Mouse (Mus musculus) thymus, postnatal 0 days (tissue): ENCODE measurements around the gene Tmem25. TPM values are rescaled to one million over a fixed set of nuclear protein-coding genes. Genes with fewer than 3 reads are reported as not detected.
"Not testable (repeated sequence)": the region's sequence is repeated elsewhere in the genome, so short reads cannot be mapped to it uniquely, and the experiment has no call there.

Experiments used
- DNase-seq: peaks from one replicate; pipeline ENCODE4 v3.0.0-alpha.2; 2015; ENCODE audit warnings: low spot score
- polyA plus RNA-seq: library from polyadenylated mRNA; unstranded; fragments of >200 nt; fragmentation: Nextera tagmentation; extraction: Ambion mirVana; gene quantifications from 2 replicates; pipeline ENCODE4 v1.2.1, GENCODE M21; 2015

The Tmem25 gene
- polyA plus RNA-seq, 1 experiment from 2014 or later: 0.82 TPM

DNA sequence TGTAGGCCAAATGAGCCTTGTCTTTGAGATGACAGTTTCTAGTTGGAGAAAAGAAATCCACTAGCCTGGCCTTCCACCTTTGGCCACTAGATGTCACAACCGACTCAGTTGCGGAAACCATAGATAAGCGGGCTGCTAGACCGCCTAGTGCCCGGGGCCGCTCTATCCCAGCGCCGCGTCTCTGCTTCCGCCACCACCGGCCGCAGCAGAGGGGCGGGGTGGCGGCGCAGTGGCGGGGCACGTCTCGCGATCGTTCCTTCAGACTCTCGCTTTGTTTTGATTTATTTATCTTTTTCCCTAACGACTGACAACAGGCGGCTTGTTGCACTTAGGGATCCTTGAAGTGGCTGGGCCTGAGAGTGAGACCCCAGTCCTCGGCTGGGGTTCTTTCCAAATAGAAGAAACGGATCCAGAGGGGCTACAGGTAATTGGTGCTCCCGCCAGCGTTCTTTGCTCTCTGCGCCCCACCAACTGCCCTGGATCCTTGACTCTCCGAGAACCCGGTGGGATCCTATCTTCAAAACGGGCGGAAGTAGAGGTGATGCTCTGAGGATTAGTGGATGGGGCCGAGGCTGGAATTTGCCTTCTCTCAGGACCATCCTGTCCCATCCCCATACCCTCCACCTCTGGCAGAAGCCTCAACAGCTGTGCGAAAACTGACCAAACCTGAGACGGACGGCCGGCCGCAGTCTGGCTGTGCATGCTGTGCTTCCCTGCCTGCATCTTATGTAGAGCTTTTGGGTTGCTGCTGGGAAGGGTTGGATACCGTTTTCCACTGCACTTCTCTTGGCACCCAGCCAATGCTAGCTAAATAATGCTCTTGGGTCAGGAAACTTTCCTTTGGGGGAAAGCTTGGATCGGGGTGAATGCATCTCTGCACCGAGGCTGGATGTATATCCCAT lies 26.1 kb downstream of the Tmem25 start:
- peak; percentile 96 for DNase-seq

DNA sequence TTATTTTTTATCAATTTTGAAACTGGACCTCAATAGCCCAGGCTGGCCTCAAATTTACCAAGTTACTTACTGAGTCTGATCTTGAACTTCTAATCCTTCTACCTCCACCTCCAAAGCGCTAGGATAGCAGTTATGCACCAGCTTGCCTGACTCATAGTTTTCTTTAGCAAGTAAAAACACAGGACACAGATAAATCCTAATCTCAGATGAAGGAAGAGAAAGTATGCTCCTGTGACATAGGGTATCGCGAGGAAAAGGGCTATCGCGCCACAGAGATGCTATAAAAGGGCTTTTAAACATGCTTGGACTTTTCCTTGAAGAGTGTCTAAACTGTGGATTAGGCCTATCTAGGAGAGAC lies 26.7 kb downstream of the Tmem25 start:
- DNase-seq: no peak

DNA sequence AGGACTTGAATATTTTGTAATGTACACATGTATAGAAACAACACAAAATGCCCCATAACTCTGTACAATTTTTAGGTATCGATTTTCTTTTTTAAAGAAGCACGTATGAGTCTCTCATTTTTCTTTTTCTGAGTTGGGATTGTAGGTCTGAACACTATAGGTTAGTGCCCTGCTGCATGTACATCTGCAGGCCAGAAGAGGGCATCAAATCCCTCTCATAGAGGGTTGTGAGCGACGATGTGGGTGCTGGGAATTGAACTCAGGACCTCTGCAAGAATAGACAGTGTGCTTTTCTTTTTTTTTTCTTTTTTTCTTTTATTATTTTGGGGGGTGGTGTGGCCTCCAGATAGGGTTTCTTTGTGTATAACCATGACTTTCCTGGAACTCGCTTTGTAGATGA lies 27.7 kb downstream of the Tmem25 start:
- DNase-seq: no peak

DNA sequence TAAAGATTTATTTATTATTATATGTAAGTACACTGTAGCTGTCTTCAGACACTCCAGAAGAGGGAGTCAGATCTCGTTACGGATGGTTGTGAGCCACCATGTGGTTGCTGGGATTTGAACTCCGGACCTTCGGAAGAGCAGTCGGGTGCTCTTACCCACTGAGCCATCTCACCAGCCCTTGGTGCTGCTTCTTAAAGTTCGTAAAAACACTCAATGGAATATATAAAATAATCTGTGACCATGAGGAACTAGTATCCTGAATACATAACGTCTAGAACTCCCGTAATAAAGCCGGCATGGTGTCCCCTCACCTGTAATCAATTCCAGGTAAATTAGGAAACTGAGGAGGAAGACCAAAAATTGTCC lies 31.1 kb downstream of the Tmem25 start:
- DNase-seq: not testable (repeated sequence)

DNA sequence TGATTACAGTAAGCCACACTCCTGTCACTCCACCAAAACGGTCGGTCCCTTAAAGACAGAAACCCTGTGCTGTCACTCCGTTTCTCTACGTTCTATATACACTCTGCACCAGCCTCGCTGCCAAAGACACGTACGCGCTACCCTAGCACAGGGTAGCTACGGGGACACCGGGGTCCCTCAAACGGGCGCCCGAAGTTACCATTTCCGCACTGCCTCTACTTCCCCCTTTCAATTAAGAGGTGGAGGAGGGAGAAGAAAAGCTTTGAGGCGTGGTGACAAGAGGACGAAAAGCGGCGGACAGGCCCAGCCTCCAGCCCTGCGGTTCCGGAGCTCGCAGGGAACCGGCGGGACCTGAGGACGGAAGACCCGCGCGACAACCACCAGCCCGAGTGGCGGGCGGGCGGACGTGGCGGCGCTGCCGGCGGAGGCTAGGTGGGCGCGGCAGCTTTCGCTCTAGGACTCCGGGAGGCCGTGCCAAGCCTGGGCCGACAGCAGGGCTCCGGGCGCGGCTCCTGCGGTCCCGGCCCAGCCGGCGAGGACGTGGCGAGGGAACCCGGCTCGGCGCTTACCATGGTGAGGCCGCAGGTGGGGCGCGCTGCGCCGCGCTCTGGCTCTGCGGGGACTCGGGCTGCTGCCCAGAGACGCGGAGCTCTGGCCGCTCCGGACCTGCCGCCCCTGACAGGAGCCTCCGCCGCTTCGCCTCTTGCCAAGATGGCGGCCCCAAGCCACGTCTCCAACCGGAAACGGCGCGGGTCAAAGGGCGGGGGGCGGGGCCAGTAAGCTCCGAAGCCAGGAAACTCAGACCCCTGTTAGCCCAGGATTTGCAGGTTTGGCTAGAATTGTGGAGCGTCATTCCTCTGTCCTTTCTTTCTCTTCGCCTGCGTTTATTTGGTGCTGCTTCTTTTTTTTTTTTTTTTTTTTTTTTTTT lies 31.7 kb downstream of the Tmem25 start, which contains the start of the genes Arcn1 and Ift46:
Arcn1 (minus strand) TSS at position 745 of the 928 bp plus-strand sequence.
Ift46 (plus strand) TSS at position 808 of the 928 bp plus-strand sequence.
- DNase-seq: peak; percentile 89

DNA sequence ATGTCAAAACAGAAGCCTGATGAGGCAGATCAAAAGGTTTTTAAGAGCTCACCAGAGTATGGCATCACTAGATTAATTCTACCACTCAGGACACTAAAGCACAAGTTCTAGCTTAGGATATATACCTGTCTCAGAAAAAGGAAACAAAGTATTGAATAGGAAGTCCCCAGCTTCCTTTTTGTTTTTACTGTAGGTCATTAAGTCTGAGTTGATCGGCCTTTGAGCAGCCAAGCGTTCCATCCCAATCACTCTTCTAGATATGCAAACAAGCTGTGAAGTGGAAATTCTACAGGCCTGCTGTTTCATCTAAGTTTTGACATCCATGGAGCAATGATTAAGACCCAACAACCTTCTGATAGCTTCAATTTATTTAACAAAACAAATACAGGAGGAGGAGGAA lies 38.2 kb downstream of the Tmem25 start:
- DNase-seq: no peak

DNA sequence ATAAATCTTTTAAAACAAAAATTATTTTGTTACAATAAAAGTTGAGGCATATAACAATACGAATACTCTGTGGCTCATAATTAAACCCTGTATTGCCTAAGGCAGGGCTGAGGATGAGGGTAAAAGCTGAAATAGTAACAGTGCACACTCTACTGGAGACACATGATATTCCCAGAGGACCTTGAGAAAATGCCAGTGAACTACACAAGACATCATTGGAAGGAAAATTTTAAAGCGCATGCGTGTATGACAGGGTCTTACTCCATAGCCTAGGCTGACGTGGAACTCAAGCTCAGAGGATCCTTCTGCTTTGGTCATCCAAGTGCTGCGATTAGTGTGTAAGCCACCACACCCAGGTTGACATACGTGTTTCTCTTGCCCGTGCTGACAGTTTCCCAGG lies 50.6 kb downstream of the Tmem25 start:
- no peak for DNase-seq

DNA sequence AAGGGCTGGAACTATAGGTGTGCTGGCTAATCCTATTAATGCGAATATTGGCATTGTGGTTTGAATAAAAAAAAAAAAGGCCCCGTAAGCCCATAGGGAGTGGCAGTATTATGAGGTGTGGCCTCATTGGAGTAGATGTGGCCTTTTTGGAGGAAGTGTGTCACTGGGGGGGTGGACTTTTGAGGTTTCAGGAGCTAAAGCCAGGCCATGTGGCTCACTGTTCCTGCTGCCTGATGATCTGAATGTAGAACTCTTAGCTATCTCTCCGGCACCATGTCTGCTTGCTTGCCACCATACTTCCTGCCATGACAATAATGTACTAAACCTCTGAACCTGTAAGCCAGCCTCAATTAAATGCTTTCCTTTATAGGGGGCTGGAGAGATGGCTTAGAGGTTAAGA lies 51.8 kb downstream of the Tmem25 start:
- DNase-seq: no peak

DNA sequence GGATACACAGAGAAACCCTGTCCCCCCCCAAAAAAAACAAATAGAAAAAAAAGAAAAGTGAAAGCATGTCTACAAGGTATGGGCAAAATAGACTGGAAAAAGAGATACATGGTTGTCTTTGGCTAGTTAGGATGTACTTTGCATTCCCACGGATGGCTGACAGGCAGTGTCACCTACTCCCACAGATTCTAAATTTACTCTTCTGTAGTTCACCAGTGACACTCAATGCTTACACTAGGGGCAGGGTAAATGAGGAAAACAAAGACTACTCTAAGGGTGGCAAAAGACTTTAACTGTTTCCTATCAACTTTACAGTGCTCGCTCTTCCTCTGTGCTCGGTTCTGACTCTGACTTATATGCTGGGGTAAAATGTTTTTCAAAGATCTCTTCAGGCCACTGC lies 52.4 kb downstream of the Tmem25 start:
- DNase-seq: no peak

DNA sequence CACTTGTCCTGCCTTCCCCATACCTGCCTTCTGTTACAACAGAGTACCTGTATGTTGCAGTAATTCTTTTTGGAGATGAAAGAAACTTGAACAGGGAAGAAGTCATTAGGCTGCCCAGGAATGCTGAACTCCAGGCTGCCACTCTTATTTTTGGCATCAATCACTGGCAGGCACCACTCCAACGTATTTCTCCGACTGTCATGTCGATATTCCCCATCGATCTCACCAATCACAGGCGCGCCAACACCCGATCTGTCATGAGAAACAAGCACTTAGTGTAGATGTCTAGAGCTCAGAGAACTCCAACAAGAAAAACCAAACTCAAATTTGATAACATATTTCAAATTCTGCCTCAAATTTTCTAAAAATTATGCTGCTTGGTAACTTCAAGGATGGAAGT lies 53.7 kb downstream of the Tmem25 start:
- DNase-seq: no peak

Other genes with a start within 250 kb of the Tmem25 start
- gene Cxcr5, start 237.4 kb downstream of the Tmem25 start, polyA plus RNA-seq: 1.4 and 1.5 TPM in 2 replicates
- 22.2 and 29.5 TPM in 2 replicates for gene Ddx6, start 194.4 kb downstream of the Tmem25 start, polyA plus RNA-seq
- 0.07 TPM in 1 of 2 replicates, not detected in the other for gene Treh, start 126.1 kb downstream of the Tmem25 start, polyA plus RNA-seq
- gene Phldb1, start 64.1 kb downstream of the Tmem25 start, polyA plus RNA-seq: 3.0 and 3.3 TPM in 2 replicates
- 111 and 116 TPM in 2 replicates for gene Arcn1, start 31.5 kb downstream of the Tmem25 start, polyA plus RNA-seq
- gene Ift46, start 31.4 kb downstream of the Tmem25 start, polyA plus RNA-seq: 68.0 and 74.0 TPM in 2 replicates
- 1.5 and 3.0 TPM in 2 replicates for gene Ttc36, start 3.8 kb upstream of the Tmem25 start, polyA plus RNA-seq
- 13.1 and 20.1 TPM in 2 replicates for gene Kmt2a, start 82.0 kb upstream of the Tmem25 start, polyA plus RNA-seq
- gene Atp5l, start 121.4 kb upstream of the Tmem25 start, polyA plus RNA-seq: 971 and 1,014 TPM in 2 replicates
- gene Ube4a, start 166.3 kb upstream of the Tmem25 start, polyA plus RNA-seq: 18.6 and 19.5 TPM in 2 replicates
- 973 and 1,015 TPM in 2 replicates for gene Cd3g, start 181.1 kb upstream of the Tmem25 start, polyA plus RNA-seq
- 485 and 511 TPM in 2 replicates for gene Cd3d, start 182.5 kb upstream of the Tmem25 start, polyA plus RNA-seq
- 511 and 576 TPM in 2 replicates for gene Cd3e, start 210.3 kb upstream of the Tmem25 start, polyA plus RNA-seq
- gene Mpzl2, start 240.5 kb upstream of the Tmem25 start, polyA plus RNA-seq: 5.9 and 7.4 TPM in 2 replicates